Mouse (Mus musculus): ENCODE data around the gene Calhm5. TPM values are rescaled to one million over a fixed set of nuclear protein-coding genes. Genes with fewer than 3 reads are reported as not detected.

Calhm5 gene
- polyA plus RNA-seq, 1 experiment from 2014 or later, result 1.4 TPM

- no peaks in the 10 kb centered on the region for H3K36me3 ChIP-seq (ENCODE audit: control insufficient read depth, insufficient read depth, low read length)
- no peak overlapping the region for H3K9ac ChIP-seq (ENCODE audit: low read depth, low read length)
- no peak overlapping the region for H3K4me3 ChIP-seq (ENCODE audit: low read depth, low read length)
- H3K27me3 ChIP-seq (replicated peaks; ENCODE audit: control insufficient read depth, insufficient read depth, low read length), result no peaks in the 10 kb centered on the region
- WGBS, result 66% methylated on average over 3 of the region's 3 CpGs
- DNase-seq (ENCODE audit: low spot score) (no peak), ATAC-seq (ENCODE audit: low read depth) (no peak)
- no peak overlapping the region for H3K27ac ChIP-seq (replicated peaks; ENCODE audit: low read depth, low read length)
- no peak overlapping the region for H3K4me2 ChIP-seq (ENCODE audit: low read depth, low read length)
- H3K4me1 ChIP-seq (ENCODE audit: control insufficient read depth, insufficient read depth, low read length), result peaks cover 3% of the 10 kb centered on the region; the same call in 1 of the 2 replicates
- no peaks in the 10 kb centered on the region for H3K9me3 ChIP-seq (ENCODE audit: control insufficient read depth, low read length)
These were observed 6.8 kb downstream of the Calhm5 start for GRCm38 (mm10) chr10:34089517-34089916.

- H3K27me3 ChIP-seq (replicated peaks; ENCODE audit: control insufficient read depth, insufficient read depth, low read length), result no peaks in the 10 kb centered on the region
- H3K4me2 ChIP-seq (ENCODE audit: low read depth, low read length), result no peak overlapping the region
- DNase-seq (ENCODE audit: low spot score), result no peak
- H3K9me3 ChIP-seq (ENCODE audit: control insufficient read depth, low read length), result no peaks in the 10 kb centered on the region
- no peaks in the 10 kb centered on the region for H3K36me3 ChIP-seq (ENCODE audit: control insufficient read depth, insufficient read depth, low read length)
- 90% methylated on average over 2 of the region's 2 CpGs for WGBS
- peaks cover 3% of the 10 kb centered on the region; the same call in 1 of the 2 replicates for H3K4me1 ChIP-seq (ENCODE audit: control insufficient read depth, insufficient read depth, low read length)
- ATAC-seq (ENCODE audit: low read depth), result no peak
- no peak overlapping the region for H3K27ac ChIP-seq (replicated peaks; ENCODE audit: low read depth, low read length)
- no peak overlapping the region for H3K4me3 ChIP-seq (ENCODE audit: low read depth, low read length)
- no peak overlapping the region for H3K9ac ChIP-seq (ENCODE audit: low read depth, low read length)
These were observed 7.8 kb downstream of the Calhm5 start for GRCm38 (mm10) chr10:34088515-34088914.

- WGBS, result 90% methylated on average over 1 of the region's 1 CpGs
- Histone ChIP-seq H3K4me1 (ENCODE audit: control insufficient read depth, insufficient read depth, low read length) (peaks cover 3% of the 10 kb centered on the region; the same call in 1 of the 2 replicates), H3K27me3 (replicated peaks; ENCODE audit: control insufficient read depth, insufficient read depth, low read length) (no peaks in the 10 kb centered on the region), H3K9me3 (ENCODE audit: control insufficient read depth, low read length) (no peaks in the 10 kb centered on the region), H3K27ac (replicated peaks; ENCODE audit: low read depth, low read length) (no peak overlapping the region), H3K4me2 (ENCODE audit: low read depth, low read length) (no peak overlapping the region), H3K4me3 (ENCODE audit: low read depth, low read length) (no peak overlapping the region), H3K36me3 (ENCODE audit: control insufficient read depth, insufficient read depth, low read length) (no peaks in the 10 kb centered on the region), H3K9ac (ENCODE audit: low read depth, low read length) (no peak overlapping the region)
- DNase-seq (ENCODE audit: low spot score), result no peak
- no peak for ATAC-seq (ENCODE audit: low read depth)
These were observed 9.8 kb downstream of the Calhm5 start for GRCm38 (mm10) chr10:34086514-34086913.

- Histone ChIP-seq H3K9me3 (ENCODE audit: control insufficient read depth, low read length) (no peaks in the 10 kb centered on the region), H3K4me2 (ENCODE audit: low read depth, low read length) (no peak overlapping the region), H3K4me3 (ENCODE audit: low read depth, low read length) (no peak overlapping the region), H3K27me3 (replicated peaks; ENCODE audit: control insufficient read depth, insufficient read depth, low read length) (no peaks in the 10 kb centered on the region), H3K36me3 (ENCODE audit: control insufficient read depth, insufficient read depth, low read length) (no peaks in the 10 kb centered on the region), H3K27ac (replicated peaks; ENCODE audit: low read depth, low read length) (no peak overlapping the region), H3K9ac (ENCODE audit: low read depth, low read length) (no peak overlapping the region), H3K4me1 (ENCODE audit: control insufficient read depth, insufficient read depth, low read length) (no peaks in the 10 kb centered on the region)
- no peak for ATAC-seq (ENCODE audit: low read depth)
- DNase-seq (ENCODE audit: low spot score), result no peak
- WGBS, result 85% methylated on average over 5 of the region's 5 CpGs
These were observed 21.7 kb downstream of the Calhm5 start for GRCm38 (mm10) chr10:34074522-34075200.

GRCm38 (mm10) chr10:34071650-34072049 is 24.7 kb downstream of the Calhm5 start:
- DNase-seq (ENCODE audit: low spot score) (no peak), ATAC-seq (ENCODE audit: low read depth) (no peak)
- Histone ChIP-seq H3K9me3 (ENCODE audit: control insufficient read depth, low read length) (no peaks in the 10 kb centered on the region), H3K9ac (ENCODE audit: low read depth, low read length) (no peak overlapping the region), H3K27ac (replicated peaks; ENCODE audit: low read depth, low read length) (no peak overlapping the region), H3K36me3 (ENCODE audit: control insufficient read depth, insufficient read depth, low read length) (no peaks in the 10 kb centered on the region), H3K4me2 (ENCODE audit: low read depth, low read length) (no peak overlapping the region), H3K4me3 (ENCODE audit: low read depth, low read length) (no peak overlapping the region), H3K4me1 (ENCODE audit: control insufficient read depth, insufficient read depth, low read length) (no peaks in the 10 kb centered on the region), H3K27me3 (replicated peaks; ENCODE audit: control insufficient read depth, insufficient read depth, low read length) (no peaks in the 10 kb centered on the region)
- WGBS, result 47% methylated on average over 2 of the region's 2 CpGs

- Histone ChIP-seq H3K27ac (replicated peaks; ENCODE audit: low read depth, low read length) (no peak overlapping the region), H3K9ac (ENCODE audit: low read depth, low read length) (no peak overlapping the region), H3K4me1 (ENCODE audit: control insufficient read depth, insufficient read depth, low read length) (no peaks in the 10 kb centered on the region), H3K27me3 (replicated peaks; ENCODE audit: control insufficient read depth, insufficient read depth, low read length) (no peaks in the 10 kb centered on the region), H3K36me3 (ENCODE audit: control insufficient read depth, insufficient read depth, low read length) (no peaks in the 10 kb centered on the region), H3K4me2 (ENCODE audit: low read depth, low read length) (no peak overlapping the region), H3K9me3 (ENCODE audit: control insufficient read depth, low read length) (no peaks in the 10 kb centered on the region), H3K4me3 (ENCODE audit: low read depth, low read length) (no peak overlapping the region)
- DNase-seq (ENCODE audit: low spot score) (peak; percentile 25), ATAC-seq (ENCODE audit: low read depth) (no peak)
- WGBS, result 33% methylated on average over 5 of the region's 5 CpGs
These were observed 25.3 kb downstream of the Calhm5 start for GRCm38 (mm10) chr10:34070999-34071492.

- H3K4me3 ChIP-seq (ENCODE audit: low read depth, low read length), result no peak overlapping the region
- H3K27ac ChIP-seq (replicated peaks; ENCODE audit: low read depth, low read length), result no peak overlapping the region
- ATAC-seq (ENCODE audit: low read depth), result no peak
- H3K27me3 ChIP-seq (replicated peaks; ENCODE audit: control insufficient read depth, insufficient read depth, low read length), result no peaks in the 10 kb centered on the region
- no peaks in the 10 kb centered on the region for H3K9me3 ChIP-seq (ENCODE audit: control insufficient read depth, low read length)
- H3K9ac ChIP-seq (ENCODE audit: low read depth, low read length), result no peak overlapping the region
- H3K36me3 ChIP-seq (ENCODE audit: control insufficient read depth, insufficient read depth, low read length), result no peaks in the 10 kb centered on the region
- WGBS, result 49% methylated on average over 1 of the region's 1 CpGs
- H3K4me2 ChIP-seq (ENCODE audit: low read depth, low read length), result no peak overlapping the region
- no peak for DNase-seq (ENCODE audit: low spot score)
- no peaks in the 10 kb centered on the region for H3K4me1 ChIP-seq (ENCODE audit: control insufficient read depth, insufficient read depth, low read length)
These were observed 26.7 kb downstream of the Calhm5 start for GRCm38 (mm10) chr10:34069606-34070005.

GRCm38 (mm10) chr10:34066591-34066990 is 29.7 kb downstream of the Calhm5 start:
- WGBS, result 61% methylated on average over 3 of the region's 3 CpGs
- ATAC-seq (ENCODE audit: low read depth), result no peak
- Histone ChIP-seq H3K9ac (ENCODE audit: low read depth, low read length) (no peak overlapping the region), H3K4me1 (ENCODE audit: control insufficient read depth, insufficient read depth, low read length) (no peaks in the 10 kb centered on the region), H3K4me2 (ENCODE audit: low read depth, low read length) (no peak overlapping the region), H3K4me3 (ENCODE audit: low read depth, low read length) (no peak overlapping the region), H3K36me3 (ENCODE audit: control insufficient read depth, insufficient read depth, low read length) (no peaks in the 10 kb centered on the region), H3K9me3 (ENCODE audit: control insufficient read depth, low read length) (no peaks in the 10 kb centered on the region), H3K27me3 (replicated peaks; ENCODE audit: control insufficient read depth, insufficient read depth, low read length) (no peaks in the 10 kb centered on the region), H3K27ac (replicated peaks; ENCODE audit: low read depth, low read length) (no peak overlapping the region)
- DNase-seq (ENCODE audit: low spot score), result no peak

GRCm38 (mm10) chr10:34053987-34054386 is 42.3 kb downstream of the Calhm5 start:
- Histone ChIP-seq H3K4me2 (ENCODE audit: low read depth, low read length) (no peak overlapping the region), H3K4me1 (ENCODE audit: control insufficient read depth, insufficient read depth, low read length) (no peaks in the 10 kb centered on the region), H3K4me3 (ENCODE audit: low read depth, low read length) (no peak overlapping the region), H3K36me3 (ENCODE audit: control insufficient read depth, insufficient read depth, low read length) (no peaks in the 10 kb centered on the region), H3K27me3 (replicated peaks; ENCODE audit: control insufficient read depth, insufficient read depth, low read length) (no peaks in the 10 kb centered on the region), H3K9me3 (ENCODE audit: control insufficient read depth, low read length) (no peaks in the 10 kb centered on the region), H3K27ac (replicated peaks; ENCODE audit: low read depth, low read length) (no peak overlapping the region), H3K9ac (ENCODE audit: low read depth, low read length) (no peak overlapping the region)
- 94% methylated on average over 2 of the region's 2 CpGs for WGBS
- ATAC-seq (ENCODE audit: low read depth) (no peak), DNase-seq (ENCODE audit: low spot score) (no peak)

Data from embryonic facial prominence, embryonic 14.5 days (tissue).